Mouse (Mus musculus) Patski (cell line): ENCODE measurements at regions not wholly inside any gene's neighbourhood (a gene's known extent, or its start where the extent isn't known, plus 50 kb on each side); places are given as distances from the start of the nearest gene placed in this dataset.
"Not testable (repeated sequence)": the region's sequence is repeated elsewhere in the genome, so short reads cannot be mapped to it uniquely, and the experiment has no call there.

ENCODE experiments used
- ATAC-seq: fragments of 100-300 bp; one replicate; pipeline ENCODE4 v1.8.0; 2021
- CTCF ChIA-PET: fragments of 350-600 bp; sonication (Branson Sonifier 250); formaldehyde crosslinking; loops from one replicate; lab custom pipeline; 2022; ENCODE audit warnings: inconsistent platforms; lab: Charles Lee
- POLR2A ChIA-PET: fragments of 350-600 bp; sonication (Branson Sonifier 250); formaldehyde crosslinking; loops from one replicate; lab custom pipeline; 2022; ENCODE audit warnings: antibody characterized with exemption, inconsistent platforms; lab: Charles Lee
- DNase-seq: peaks from one replicate; pipeline ENCODE4 v3.0.0-alpha.2; 2011; ENCODE audit warnings: low read depth, low spot score
- H3K27me3 ChIP-seq: fragments of 371-371 bp; one replicate; pipeline ENCODE4 v1.5.1; 2021
- CTCF ChIP-seq: fragments of 100-300 bp; IDR thresholded peaks from one replicate; pipeline ENCODE4 v1.5.1; 2021
- in situ Hi-C: fragments of 300-500 bp; cut with MboI; formaldehyde crosslinking; loops from 3 replicates; pipeline ENCODE4 v1.11.1; 2018; ENCODE audit warnings: low pct_unique_long_range_greater_than_20kb, mixed read lengths

DNA sequence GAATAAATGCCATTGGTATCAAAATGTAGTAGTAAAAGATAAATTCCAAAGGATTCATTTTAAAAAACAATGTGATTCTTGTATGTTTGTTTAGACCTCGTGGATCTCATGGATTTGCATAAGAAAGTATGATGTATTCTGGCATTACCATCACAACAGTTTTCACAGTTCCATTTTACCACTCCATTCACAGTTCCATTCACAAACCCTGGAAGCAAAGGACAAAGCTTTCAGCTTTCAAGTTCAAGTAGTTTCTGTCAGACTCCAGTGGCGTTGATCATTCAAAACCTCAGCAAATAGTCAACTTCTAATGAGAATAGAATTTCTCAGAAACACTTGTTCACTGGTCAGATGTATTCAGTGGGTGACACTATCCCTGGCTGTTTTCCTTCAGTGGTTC, 1157.9 kb upstream of the Cntn5 start:
- ATAC-seq (no peak), DNase-seq (no peak)
- H3K27me3 ChIP-seq: no peaks in the 10 kb centered on the region
- CTCF ChIA-PET: no interaction called here
- POLR2A ChIA-PET: no interaction called here
- in situ Hi-C loops: no loop called here
- no peak for TF ChIP-seq CTCF

DNA sequence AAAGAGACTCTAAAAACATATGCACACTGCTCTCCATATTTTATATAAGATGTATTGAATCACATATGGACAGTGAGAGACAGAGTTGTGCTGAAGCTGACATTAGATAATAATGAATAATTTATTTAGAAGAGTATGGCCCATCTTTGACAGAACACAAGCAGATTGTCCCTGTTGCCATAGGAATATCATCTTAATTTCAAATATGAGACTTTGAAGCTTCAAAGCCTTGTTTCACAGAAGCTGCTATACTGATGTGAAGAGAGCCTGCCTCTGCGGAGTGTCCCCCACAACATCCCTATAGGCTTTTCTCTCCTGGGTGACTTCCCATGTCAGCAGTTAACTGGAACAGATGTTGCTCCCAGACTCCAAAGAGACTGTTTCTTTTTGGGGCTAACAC, 1147.9 kb upstream of the Cntn5 start:
- no peaks in the 10 kb centered on the region for H3K27me3 ChIP-seq
- in situ Hi-C loops: no loop called here
- POLR2A ChIA-PET: no interaction called here
- ATAC-seq (no peak), DNase-seq (no peak)
- CTCF ChIA-PET: no interaction called here
- no peak for TF ChIP-seq CTCF

GRCm38 (mm10) chr9:12015978-12016377, 1111.4 kb upstream of the Cntn5 start:
- DNase-seq (no peak), ATAC-seq (no peak)
- ChIA-PET CTCF (no interaction called here), POLR2A (no interaction called here)
- no peaks in the 10 kb centered on the region for H3K27me3 ChIP-seq
- TF ChIP-seq CTCF: peak; percentile 13
- in situ Hi-C loops: no loop called here

DNA sequence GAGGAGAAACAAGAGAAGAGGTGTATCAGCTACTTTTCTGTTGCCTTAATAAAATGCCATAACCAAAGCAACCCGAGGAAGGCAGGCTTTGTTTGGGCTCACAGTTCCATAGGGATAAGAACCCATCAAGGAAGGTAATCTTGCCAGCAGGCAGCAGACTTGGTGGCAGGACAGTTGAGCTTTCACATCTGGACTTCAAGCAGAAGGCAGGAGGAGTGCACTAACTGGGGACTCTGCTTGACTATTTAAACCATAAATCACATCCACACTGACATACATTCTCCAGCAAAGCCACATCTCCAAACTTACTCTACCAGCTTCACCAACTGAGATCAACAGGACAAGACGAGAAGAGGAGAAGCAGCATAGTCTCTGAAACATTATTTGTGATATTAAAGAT, 1094.0 kb upstream of the Cntn5 start:
- ATAC-seq (no peak), DNase-seq (no peak)
- H3K27me3 ChIP-seq: peaks cover 6% of the 10 kb centered on the region
- no peak for TF ChIP-seq CTCF
- ChIA-PET POLR2A (no interaction called here), CTCF (no interaction called here)
- in situ Hi-C loops: no loop called here

DNA sequence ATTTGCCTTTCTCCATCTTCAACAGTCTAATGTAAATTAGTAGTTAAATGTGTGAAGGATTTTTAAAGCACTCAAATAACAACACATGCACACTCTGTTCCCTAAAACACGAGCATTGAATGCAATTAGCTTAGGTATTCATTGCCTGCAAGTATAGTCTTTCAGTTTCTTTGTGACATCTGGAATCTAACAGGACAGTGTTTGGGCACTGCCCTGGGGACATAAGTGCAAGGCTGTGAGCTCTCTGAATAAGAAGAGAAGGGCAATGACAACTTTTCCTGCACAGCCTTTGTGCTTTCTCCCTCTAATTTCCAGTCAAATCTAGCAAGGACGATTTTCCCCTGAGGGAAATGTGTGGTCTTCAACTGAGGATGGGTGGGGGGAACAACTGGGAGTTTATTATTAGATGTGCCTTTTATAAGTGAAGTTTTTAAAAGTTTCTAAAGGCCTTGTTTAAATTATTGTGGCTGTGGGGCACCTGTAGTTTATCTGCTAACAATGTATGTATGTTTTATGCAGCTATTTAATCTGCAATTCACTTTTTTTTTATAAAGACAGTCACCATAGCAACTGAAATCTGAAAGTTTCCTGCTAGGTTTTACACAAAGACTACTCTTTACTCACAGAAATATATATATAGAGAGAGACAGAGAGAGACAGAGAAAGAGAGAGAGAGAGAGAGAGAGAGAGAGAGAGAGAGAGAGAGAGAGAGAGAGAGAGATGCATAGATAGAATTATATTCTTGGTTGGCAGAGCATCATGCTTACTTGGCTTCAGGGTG, 1077.7 kb upstream of the Cntn5 start:
- TF ChIP-seq CTCF: no peak
- DNase-seq (no peak), ATAC-seq (no peak)
- no peaks in the 10 kb centered on the region for H3K27me3 ChIP-seq
- in situ Hi-C loops: no loop called here
- CTCF ChIA-PET: no interaction called here
- POLR2A ChIA-PET: no interaction called here

- CTCF ChIA-PET, DNase-seq, H3K27me3 ChIP-seq, ATAC-seq, POLR2A ChIA-PET, in situ Hi-C loops: not testable (repeated sequence)
Observed at GRCm38 (mm10) chr9:11940691-11941480, 1036.3 kb upstream of the Cntn5 start.

- ATAC-seq: no peak
- ChIA-PET POLR2A (no interaction called here), CTCF (no interaction called here)
- no peak for TF ChIP-seq CTCF
- in situ Hi-C loops: no loop called here
- peaks cover 8% of the 10 kb centered on the region for H3K27me3 ChIP-seq
- DNase-seq: no peak
Observed at GRCm38 (mm10) chr9:11939851-11940560, 1035.4 kb upstream of the Cntn5 start.

DNA sequence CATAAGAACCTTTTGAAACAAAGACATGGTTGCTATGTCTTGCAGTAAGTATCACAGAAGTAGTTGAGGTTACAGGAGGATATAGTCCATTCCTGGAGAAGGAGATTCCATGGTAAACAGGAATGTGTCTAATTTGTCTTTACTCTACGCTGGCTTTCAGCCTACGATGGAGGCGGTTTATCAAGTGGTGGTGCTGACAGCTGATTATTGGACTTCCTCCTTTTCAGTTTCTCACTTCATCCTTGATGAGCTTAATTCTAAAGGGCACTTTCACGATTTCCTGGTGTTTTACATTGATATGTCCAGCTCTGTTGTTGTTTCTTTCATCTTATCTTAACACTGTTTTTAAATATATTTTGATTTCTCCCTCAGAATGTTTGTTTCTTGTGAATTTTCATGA, 1020.9 kb upstream of the Cntn5 start:
- in situ Hi-C loops: no loop called here
- no peak for TF ChIP-seq CTCF
- POLR2A ChIA-PET: no interaction called here
- H3K27me3 ChIP-seq: no peaks in the 10 kb centered on the region
- DNase-seq: no peak
- ATAC-seq: no peak
- CTCF ChIA-PET: no interaction called here

DNA sequence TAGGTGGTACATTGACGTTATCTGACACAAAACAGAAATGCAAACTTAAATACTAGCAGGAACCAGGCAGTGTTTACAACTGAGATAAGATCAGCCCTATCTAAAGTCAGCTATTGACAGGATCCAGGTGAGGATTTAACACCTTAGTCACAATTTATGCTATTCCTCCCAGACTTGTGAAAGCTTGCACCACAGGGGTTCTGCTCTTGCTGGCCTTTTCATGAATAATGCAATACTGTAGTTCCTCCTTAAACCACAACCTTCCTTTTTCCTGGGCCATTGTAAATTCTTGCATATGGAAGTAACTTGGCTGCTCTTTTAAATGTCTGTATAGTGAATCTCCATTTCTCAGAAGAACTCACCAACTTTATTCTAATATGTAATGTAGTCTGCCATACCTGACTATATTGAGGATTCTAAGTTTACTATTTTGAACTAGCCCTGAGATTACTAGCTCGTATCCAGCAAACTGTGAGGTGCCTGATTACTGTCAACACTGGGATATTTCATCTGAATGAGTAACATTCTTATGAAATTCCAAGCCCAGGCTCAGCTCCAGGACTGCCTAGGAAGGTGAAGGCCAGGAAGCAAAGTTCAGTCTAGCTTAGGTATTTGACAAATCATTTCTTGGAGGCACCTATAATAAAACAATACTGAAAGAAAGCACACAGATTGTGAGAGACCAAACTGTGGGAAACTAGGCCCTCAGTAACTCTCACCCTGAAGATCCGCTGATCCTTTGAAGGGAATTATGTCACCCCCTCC, 1019.2 kb upstream of the Cntn5 start:
- POLR2A ChIA-PET, H3K27me3 ChIP-seq, in situ Hi-C loops, ATAC-seq, DNase-seq, CTCF ChIA-PET: not testable (repeated sequence)

DNA sequence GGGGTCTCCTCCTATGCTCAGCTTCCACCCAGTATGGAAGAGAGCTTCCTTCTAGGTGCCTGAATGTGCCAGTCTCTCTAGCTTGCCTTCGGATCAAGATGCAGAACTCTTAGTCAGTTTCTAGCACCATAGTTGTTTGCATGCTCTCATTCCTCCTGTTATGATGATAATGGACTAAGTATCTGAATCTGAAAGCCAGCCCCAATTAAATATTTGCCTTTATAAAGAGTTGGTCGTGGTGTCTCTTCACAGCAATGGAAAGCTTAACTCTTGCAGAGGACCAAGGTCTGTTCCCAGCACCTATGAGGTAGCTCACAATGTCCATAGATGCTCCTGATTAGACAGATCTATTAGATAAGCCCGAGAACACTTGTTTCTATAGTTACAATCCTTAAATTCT, 1015.7 kb upstream of the Cntn5 start:
- in situ Hi-C loops: no loop called here
- ChIA-PET CTCF (no interaction called here), POLR2A (no interaction called here)
- ATAC-seq (no peak), DNase-seq (no peak)
- H3K27me3 ChIP-seq: no peaks in the 10 kb centered on the region
- TF ChIP-seq CTCF: no peak
